In the genomic region with DNA sequence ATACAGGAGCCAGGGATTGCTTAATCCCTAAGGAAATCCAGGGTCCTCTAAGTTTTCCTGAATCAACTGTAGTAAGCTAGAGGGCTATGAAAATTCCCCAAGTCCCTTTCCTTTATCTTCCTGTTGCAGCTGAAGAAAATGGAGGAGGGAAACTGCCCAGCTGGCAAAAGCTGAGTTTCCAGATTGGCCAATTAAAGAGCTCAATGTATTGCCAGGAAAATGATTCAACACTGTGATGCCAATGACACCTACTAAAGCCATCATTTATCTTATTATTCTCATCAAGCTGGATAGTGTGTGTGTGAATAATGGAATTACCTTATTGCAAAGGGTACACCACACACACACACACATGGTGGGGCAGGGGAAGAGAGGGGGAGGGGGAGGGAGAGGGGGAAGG, we compare ENCODE assay signal across 20 mouse cellular contexts. TPM values are rescaled to one million over a fixed set of nuclear protein-coding genes. Genes with fewer than 3 reads are reported as not detected.
DNase-seq lines count a peak whose midpoint lies in the region; TF ChIP-seq lines count a peak whose summit lies in the region.
"Had no signal": no experiment of that assay in that cellular context is flagged by ENCODE, and none has a peak within 500 bp of the region (broad histone marks: within the 10 kb centered on the region; RNA-seq: fewer than 3 reads in every experiment).

No protein-coding gene starts in this region.

- TF ChIP-seq EP300 in heart, adult 2 months (IDR thresholded peaks at IDR 0.05; ENCODE audit: insufficient read depth, low read depth, low read length), result no peak

- no peak overlapping the region for H3K4me3 ChIP-seq in heart, adult 2 months
- H3K4me3 ChIP-seq: embryonic facial prominence, embryonic 15.5 days; erythroblast, embryonic 14.5 days; heart, embryonic 12.5 days; hindbrain, embryonic 10.5 days; intestine, embryonic 15.5 days had no signal

- no peak overlapping the region for H3K27ac ChIP-seq in heart, adult 2 months
- H3K27ac ChIP-seq: embryonic facial prominence, embryonic 15.5 days; hindbrain, embryonic 10.5 days; hindbrain, embryonic 14.5 days; intestine, embryonic 15.5 days had no signal

- peak; percentile 22 to 24 for DNase-seq in cerebellum, postnatal 10 days
- DNase-seq in cerebellum, postnatal 25 days, result no peak
- DNase-seq in heart, adult 18-20 months, result peak; percentile 13 to 23
- DNase-seq in heart, adult 2 months, result no peak
- DNase-seq in NIH3T3 (ENCODE audit: low read depth), result peak; percentile 43
- DNase-seq in fat pad, adult 2 months (ENCODE audit: extremely low read depth, low read depth, low spot score), result peak; percentile 74
- DNase-seq in spleen, postnatal 4 days (ENCODE audit: low spot score in 2 of 2), result no peak
- DNase-seq in adipocyte (ENCODE audit: low spot score), result no peak
- DNase-seq: adrenal gland, adult 8-10 months; cerebellum, adult 18-20 months; cerebellum, adult 9-11 months; embryo, embryonic 11 days; gastrocnemius, postnatal 36 days; kidney, adult 18-20 months had no signal

- H3K79me2 ChIP-seq in heart, adult 2 months (replicated peaks; ENCODE audit: control insufficient read depth, insufficient read depth, low read length), result no peaks in the 10 kb centered on the region

- no peaks in the 10 kb centered on the region for H3K27me3 ChIP-seq in heart, adult 2 months (ENCODE audit: control insufficient read depth, insufficient read depth, low read length)
- H3K27me3 ChIP-seq: embryonic facial prominence, embryonic 15.5 days; heart, embryonic 12.5 days; intestine, embryonic 15.5 days had no signal

- H3K36me3 ChIP-seq in heart, adult 2 months (ENCODE audit: control insufficient read depth, insufficient read depth, low read length), result no peaks in the 10 kb centered on the region
- H3K36me3 ChIP-seq: embryonic facial prominence, embryonic 15.5 days; heart, embryonic 12.5 days; hindbrain, embryonic 10.5 days; intestine, embryonic 15.5 days had no signal

- no peaks in the 10 kb centered on the region for H3K4me1 ChIP-seq in heart, adult 2 months (ENCODE audit: control insufficient read depth, insufficient read depth, low read length)
- H3K4me1 ChIP-seq: embryonic facial prominence, embryonic 15.5 days; heart, embryonic 12.5 days; hindbrain, embryonic 10.5 days; intestine, embryonic 15.5 days had no signal

- no peak for TF ChIP-seq CTCF in heart, adult 2 months (IDR thresholded peaks at IDR 0.05)

- intact Hi-C loops in heart, adult 2 months (cut with DNase I), result no loop called here

- no peak for TF ChIP-seq POLR2A in heart, adult 2 months (IDR thresholded peaks at IDR 0.05; ENCODE audit: insufficient read depth, low read depth, low read length)

- no peak overlapping the region for H3K9ac ChIP-seq in heart, adult 2 months (ENCODE audit: low read depth, low read length)
- H3K9ac ChIP-seq: embryonic facial prominence, embryonic 15.5 days; heart, embryonic 12.5 days; hindbrain, embryonic 14.5 days; intestine, embryonic 15.5 days had no signal

RNA-seq across cellular contexts. Expression of a gene that starts 22.0 kb away (rescaled TPM):
- total RNA-seq in heart, adult 18-20 months (2021), result 1 to 10 TPM; 8.7 to 9.2 TPM
- total RNA-seq in heart, adult 2 months (2021), result 10 to 100 TPM in 1 of 2 experiments, 1 to 10 TPM in 1; 8.5 to 10.3 TPM
- polyA plus RNA-seq in heart, adult 2 months (2012; rRNA removed), result 5.8 and 7.8 TPM in 2 replicates

Comparison
In these comparisons a context has a peak if more than half of its experiments do, and no peak if none do; other contexts are left out.
1. DNase-seq: peak in cerebellum, postnatal 10 days (2 of 2), heart, adult 18-20 months (2 of 2), NIH3T3 (single experiment) and fat pad, adult 2 months (single experiment); none in cerebellum, postnatal 25 days (0 of 2), heart, adult 2 months (0 of 2), spleen, postnatal 4 days (0 of 2) and adipocyte (single experiment).